Mouse (Mus musculus) intestine, postnatal 0 days (tissue): Measurements from ENCODE around the gene Eif2a. TPM values are rescaled to one million over a fixed set of nuclear protein-coding genes. Genes with fewer than 3 reads are reported as not detected.

Source experiments
- ATAC-seq: fragments of 200-750 bp; cut with Nextera tagmentation; 2 replicates; pipeline ENCODE4 v1.8.0; 2017; ENCODE audit warnings: mild to moderate bottlenecking, moderate TSS enrichment, moderate library complexity
- H3K27ac ChIP-seq: fragments of 300-500 bp; sonication (generic); 2 replicates; pipeline ENCODE4 v1.5.1; 2014; ENCODE audit warnings: mild to moderate bottlenecking, low read depth, low read length, moderate library complexity
- H3K27me3 ChIP-seq: fragments of 300-500 bp; sonication (generic); replicated peaks from 2 replicates; pipeline ENCODE4 v1.6.1; 2014; ENCODE audit warnings: low read length, mixed read lengths; ENCODE audit not compliant: control insufficient read depth, insufficient read depth
- H3K36me3 ChIP-seq: fragments of 300-500 bp; sonication (generic); 2 replicates; pipeline ENCODE4 v1.6.1; 2014; ENCODE audit warnings: mild to moderate bottlenecking, moderate library complexity; ENCODE audit not compliant: control insufficient read depth, insufficient read depth
- H3K4me1 ChIP-seq: fragments of 300-500 bp; sonication (generic); replicated peaks from 2 replicates; pipeline ENCODE4 v1.6.1; 2014; ENCODE audit warnings: antibody characterized with exemption, low read length, mixed read lengths; ENCODE audit not compliant: control insufficient read depth, insufficient read depth
- H3K4me2 ChIP-seq: fragments of 300-500 bp; sonication (generic); replicated peaks from 2 replicates; pipeline ENCODE4 v1.6.1; 2014; ENCODE audit warnings: low read depth, mild to moderate bottlenecking, moderate library complexity
- H3K4me3 ChIP-seq: fragments of 300-500 bp; sonication (generic); 2 replicates; pipeline ENCODE4 v1.5.1; 2014; ENCODE audit warnings: low read depth, low read length
- H3K9ac ChIP-seq: fragments of 300-500 bp; sonication (generic); 2 replicates; pipeline ENCODE4 v1.6.1; 2014; ENCODE audit warnings: mild to moderate bottlenecking, low read depth, low read length
- H3K9me3 ChIP-seq: fragments of 300-500 bp; sonication (generic); 2 replicates; pipeline ENCODE4 v1.6.1; 2016; ENCODE audit warnings: mixed run types; ENCODE audit not compliant: control insufficient read depth
- CTCF ChIP-seq: sonication (generic); IDR thresholded peaks from 2 replicates; pipeline ENCODE4 v1.5.1; 2016; ENCODE audit warnings: low read depth, mild to moderate bottlenecking, control low read depth, antibody characterized with exemption, moderate library complexity
- WGBS: fragments of 180-500 bp; shearing (Covaris S2); extraction: QIAGEN DNeasy Blood & Tissue Kit; methylation state at CpG from one replicate; pipeline ENCODE4 v1.1.7; 2014; 5-methylcytosine and 5-hydroxymethylcytosine counted together
- polyA plus RNA-seq: library from polyadenylated mRNA; unstranded; fragments of >200 nt; fragmentation: Nextera tagmentation; extraction: Ambion mirVana; gene quantifications from 2 replicates; pipeline ENCODE4 v1.2.1, GENCODE M21; 2015

Eif2a gene
- polyA plus RNA-seq, 1 experiment from 2014 or later = 29.2 TPM

- Histone ChIP-seq H3K9ac (no peak overlapping the region), H3K9me3 (no peaks in the 10 kb centered on the region), H3K4me1 (no peaks in the 10 kb centered on the region), H3K4me3 (no peak overlapping the region), H3K27me3 (no peaks in the 10 kb centered on the region), H3K36me3 (peaks cover 11% of the 10 kb centered on the region; the same call in 1 of the 2 replicates), H3K27ac (no peak overlapping the region), H3K4me2 (no peak overlapping the region)
- TF ChIP-seq CTCF = no peak
- 46% methylated on average over 3 of the region's 3 CpGs for WGBS
- ATAC-seq = no peak
Observed at GRCm38 (mm10) chr3:58519536-58519935, 6.1 kb upstream of the Eif2a start.

DNA sequence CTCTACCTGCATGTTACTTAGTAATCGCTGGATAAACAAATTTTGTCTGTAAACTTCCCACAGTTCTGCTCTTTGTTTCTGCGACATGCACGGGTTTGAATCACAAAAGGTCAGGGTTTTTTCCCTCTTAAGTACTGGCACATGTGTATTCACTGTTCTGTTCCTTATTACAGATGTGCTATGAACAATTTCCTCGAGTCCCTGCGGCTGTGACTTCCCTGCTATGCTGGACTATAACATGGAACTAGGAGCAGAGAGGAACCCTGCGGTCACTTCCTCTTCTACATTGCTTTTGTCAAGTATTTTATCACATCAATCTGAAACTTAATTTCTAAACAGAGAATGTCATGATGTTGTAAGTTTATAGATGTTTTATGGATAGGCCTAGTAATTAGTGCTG, 5.3 kb upstream of the Eif2a start:
- ATAC-seq = peak; percentile 26; the same call in 1 of the 2 replicates
- Histone ChIP-seq H3K36me3 (peaks cover 11% of the 10 kb centered on the region; the same call in 1 of the 2 replicates), H3K27me3 (no peaks in the 10 kb centered on the region), H3K4me3 (no peak overlapping the region), H3K9ac (no peak overlapping the region), H3K9me3 (no peaks in the 10 kb centered on the region), H3K4me1 (no peaks in the 10 kb centered on the region), H3K4me2 (no peak overlapping the region), H3K27ac (no peak overlapping the region)
- WGBS = 61% methylated on average over 6 of the region's 6 CpGs
- TF ChIP-seq CTCF = no peak

DNA sequence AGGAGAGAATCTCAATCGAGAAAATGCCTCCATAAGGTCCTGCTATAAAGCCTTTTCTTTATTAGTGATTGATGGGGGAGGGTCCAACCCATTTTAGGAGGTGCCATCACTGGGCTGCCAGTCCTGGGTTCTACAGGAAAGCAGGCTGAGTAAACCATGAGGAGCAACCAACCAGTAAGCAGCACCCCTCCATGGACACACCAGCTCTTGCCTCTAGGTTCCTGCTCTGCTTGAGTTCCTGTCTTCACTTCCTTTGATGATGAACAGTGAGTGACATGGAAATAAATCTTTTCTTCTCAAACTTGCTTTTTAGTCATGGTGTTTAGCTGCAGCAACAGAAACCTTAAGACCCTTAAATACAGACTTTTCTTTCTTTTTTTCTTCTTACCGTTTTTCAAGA, 4.3 kb upstream of the Eif2a start:
- Histone ChIP-seq H3K4me3 (no peak overlapping the region), H3K27me3 (no peaks in the 10 kb centered on the region), H3K9me3 (no peaks in the 10 kb centered on the region), H3K36me3 (peaks cover 11% of the 10 kb centered on the region; the same call in 1 of the 2 replicates), H3K4me2 (no peak overlapping the region), H3K27ac (no peak overlapping the region), H3K9ac (no peak overlapping the region), H3K4me1 (no peaks in the 10 kb centered on the region)
- no peak for ATAC-seq
- WGBS = 87% methylated on average over 2 of the region's 2 CpGs
- no peak for TF ChIP-seq CTCF

DNA sequence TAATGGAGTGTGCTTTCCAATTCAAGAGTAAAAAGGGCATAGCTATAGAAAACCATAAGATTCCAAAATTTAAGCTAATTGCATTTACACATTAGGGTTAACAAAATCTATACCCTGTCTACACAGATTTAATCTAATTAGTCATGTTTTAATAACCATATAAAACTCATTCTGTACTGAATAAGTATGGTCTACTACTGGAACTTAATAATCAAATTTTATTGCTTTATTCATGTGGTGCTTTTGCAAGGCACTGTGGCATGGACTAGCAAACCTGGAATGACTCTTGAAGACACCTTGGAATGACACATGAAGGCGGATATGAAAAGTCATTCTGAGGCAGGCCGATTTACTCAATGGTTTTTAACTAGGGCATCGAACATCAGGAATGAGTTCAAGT, 2.2 kb upstream of the Eif2a start:
- H3K9me3 ChIP-seq = no peaks in the 10 kb centered on the region
- H3K4me1 ChIP-seq = no peaks in the 10 kb centered on the region
- H3K9ac ChIP-seq = no peak overlapping the region
- ATAC-seq = no peak
- TF ChIP-seq CTCF = no peak
- H3K36me3 ChIP-seq = peaks cover 11% of the 10 kb centered on the region; the same call in 1 of the 2 replicates
- no peak overlapping the region for H3K27ac ChIP-seq
- H3K4me2 ChIP-seq = no peak overlapping the region
- WGBS = 89% methylated on average over 3 of the region's 3 CpGs
- H3K27me3 ChIP-seq = no peaks in the 10 kb centered on the region
- no peak overlapping the region for H3K4me3 ChIP-seq

DNA sequence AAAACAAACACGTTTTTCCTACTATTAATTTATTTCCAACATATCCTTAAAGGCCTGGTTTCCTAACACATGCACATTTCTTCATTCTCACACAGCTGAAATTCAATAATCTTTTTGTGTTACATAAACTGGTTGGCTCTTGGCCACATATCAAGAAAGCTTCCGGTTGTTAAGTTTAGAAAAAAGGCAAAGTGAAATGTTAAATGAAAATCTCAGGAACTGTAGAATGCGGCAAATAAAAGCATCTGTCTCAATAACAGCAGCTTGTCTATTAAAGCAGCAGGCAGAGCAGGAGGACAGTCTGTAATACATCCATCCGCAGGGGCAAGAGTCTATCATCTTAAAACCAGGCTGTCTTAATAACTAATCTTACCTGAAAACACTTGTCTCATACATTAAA, 1.4 kb upstream of the Eif2a start:
- Histone ChIP-seq H3K27ac (no peak overlapping the region), H3K36me3 (peaks cover 11% of the 10 kb centered on the region; the same call in 1 of the 2 replicates), H3K27me3 (no peaks in the 10 kb centered on the region), H3K9me3 (no peaks in the 10 kb centered on the region), H3K4me2 (peak overlapping the region; percentile 70), H3K4me1 (no peaks in the 10 kb centered on the region), H3K4me3 (peak overlapping the region; percentile 84), H3K9ac (0 out of 2 replicates have a peak overlapping the region, but pooled peaks have one; percentile 96)
- no peak for ATAC-seq
- TF ChIP-seq CTCF = no peak
- WGBS = 28% methylated on average over 4 of the region's 4 CpGs

GRCm38 (mm10) chr3:58525166-58525565, 455 bp upstream of the Eif2a start:
- WGBS = under 1% methylated on average over 40 of the region's 40 CpGs
- peak overlapping the region; percentile 70 for H3K4me2 ChIP-seq
- no peaks in the 10 kb centered on the region for H3K4me1 ChIP-seq
- peak overlapping the region; percentile 96 for H3K9ac ChIP-seq
- no peaks in the 10 kb centered on the region for H3K27me3 ChIP-seq
- TF ChIP-seq CTCF = no peak
- peaks cover 11% of the 10 kb centered on the region; the same call in 1 of the 2 replicates for H3K36me3 ChIP-seq
- peak overlapping the region; percentile 84 for H3K4me3 ChIP-seq
- peak overlapping the region; percentile 96 for H3K27ac ChIP-seq
- peak; percentile 22; the same call in 1 of the 2 replicates for ATAC-seq
- no peaks in the 10 kb centered on the region for H3K9me3 ChIP-seq

GRCm38 (mm10) chr3:58526408-58526737, 752 bp downstream of the Eif2a start:
- Histone ChIP-seq H3K27ac (peak overlapping the region; percentile 96), H3K9me3 (no peaks in the 10 kb centered on the region), H3K9ac (peak overlapping the region; percentile 57), H3K27me3 (no peaks in the 10 kb centered on the region), H3K4me3 (peak overlapping the region; percentile 84), H3K4me2 (peak overlapping the region; percentile 70), H3K4me1 (no peaks in the 10 kb centered on the region), H3K36me3 (peaks cover 10% of the 10 kb centered on the region)
- ATAC-seq = no peak
- TF ChIP-seq CTCF = peak; percentile 47
- WGBS = 6% methylated on average over 4 of the region's 4 CpGs
